In genomic region chrX:137019310-137019709, GRCm38 (mm10) we compare ENCODE assay signal across 7 mouse cellular contexts. TPM values are rescaled to one million over a fixed set of nuclear protein-coding genes. Genes with fewer than 3 reads are reported as not detected.
A peak's percentile ranks its signal among the peaks of the same experiment; 100 is the strongest.
DNase-seq lines count a peak whose midpoint lies in the region; ATAC-seq and TF ChIP-seq lines count a peak whose summit lies in the region.

No protein-coding gene starts in this region.

- TF ChIP-seq POLR2A in CH12.LX (IDR thresholded peaks at IDR 0.05; ENCODE audit: low read depth, low read length), result no peak

- no peak overlapping the region for H3K4me2 ChIP-seq in CH12.LX (ENCODE audit: insufficient read depth, low read depth, poor library complexity, severe bottlenecking)

- H3K4me3 ChIP-seq in CH12.LX (replicated peaks in 1 of 3; ENCODE audit: low read depth in 2 of 3, low read length in 2 of 3, poor library complexity in 1 of 3), result no peak overlapping the region

- peak; percentile 80 for ATAC-seq in granulocyte monocyte progenitor cell, adult 5-6 weeks (replicated peaks; ENCODE audit: poor library complexity, severe bottlenecking)

- peak; percentile 67 to 77; a peak in 3 of 4 replicates for TF ChIP-seq CTCF in CH12.LX (conservative IDR thresholded peaks at IDR 0.05 in 1 of 2, IDR thresholded peaks at IDR 0.05 in 1 of 2; ENCODE audit: low read depth in 2 of 2, low read length in 2 of 2)

- no peak overlapping the region for H3K9ac ChIP-seq in CH12.LX (ENCODE audit: insufficient read depth, low read depth)

- H3K36me3 ChIP-seq in CH12.LX (replicated peaks in 1 of 2; ENCODE audit: control insufficient read depth in 1 of 2, insufficient read depth in 1 of 2, low read length in 1 of 2), result peaks cover 3 to 13% of the 10 kb centered on the region in 2 experiments

- in situ Hi-C loops in CH12.LX (cut with MboI; ENCODE audit: low pct_ligation_motif_present, low pct_unique_long_range_greater_than_20kb, low sequenced_read_pairs), result loop anchor here (5.0 to 25.0 kb wide), 2 partner anchors 42 to 282 kb away; partner anchors contain the start of genes Morf4l2, Tmsb15b1, Tmsb15b2 and Tmsb15l

- no peaks in the 10 kb centered on the region for H3K79me2 ChIP-seq in CH12.LX (replicated peaks; ENCODE audit: control insufficient read depth, extremely low read depth, insufficient read depth, poor library complexity, severe bottlenecking)

- TF ChIP-seq RAD21 in CH12.LX (IDR thresholded peaks at IDR 0.05; ENCODE audit: low read depth, low read length), result peak; percentile 54

- DNase-seq in CH12.LX (ENCODE audit: extremely low read depth), result peak; percentile 57
- DNase-seq in NIH3T3 (ENCODE audit: low read depth), result peak; percentile 74
- peak; percentile 74 to 87 for DNase-seq in cerebellum, postnatal 14 days
- peak; percentile 18 to 56 for DNase-seq in layer of hippocampus, adult 8-10 months (ENCODE audit: low spot score in 2 of 2)
- peak; percentile 45 for DNase-seq in lung, postnatal 25 days (ENCODE audit: low spot score)
- peak; percentile 21 for DNase-seq in spleen, adult 12 weeks (ENCODE audit: low spot score)

- no peaks in the 10 kb centered on the region for H3K9me3 ChIP-seq in CH12.LX (replicated peaks; ENCODE audit: low read length)

- no peaks in the 10 kb centered on the region for H3K27me3 ChIP-seq in CH12.LX (replicated peaks)

- H3K27ac ChIP-seq in CH12.LX (ENCODE audit: insufficient read depth, low read depth), result no peak overlapping the region

- H3K4me1 ChIP-seq in CH12.LX (ENCODE audit: control insufficient read depth in 1 of 2, insufficient read depth in 2 of 2), result no peaks in the 10 kb centered on the region

- dilution Hi-C loops in CH12.LX (cut with MboI; ENCODE audit: extremely low pct_ligation_motif_present, extremely low pct_unique_long_range_greater_than_20kb, low sequenced_read_pairs), result no loop called here

- no peak for TF ChIP-seq EP300 in CH12.LX (IDR thresholded peaks at IDR 0.05; ENCODE audit: low read length)

TF ChIP-seq in CH12.LX, 34 proteins besides CTCF, POLR2A, EP300 and RAD21:
- TF ChIP-seq SMC3 (IDR thresholded peaks at IDR 0.05; ENCODE audit: low read depth, low read length) (peak; percentile 63), USF1 (IDR thresholded peaks at IDR 0.05; ENCODE audit: low read depth, low read length) (no peak), KAT2A (IDR thresholded peaks at IDR 0.05; ENCODE audit: insufficient replicate concordance, low read length) (no peak)

RNA-seq across cellular contexts. Expression of gene Slc25a53, which starts 18.8 kb away (rescaled TPM):
- total RNA-seq in CH12.LX (2012; rRNA removed) (3.3 and 4.2 TPM in 2 replicates), CH12.LX (2014; rRNA removed) (3.1 and 6.2 TPM in 2 replicates)
- polyA plus RNA-seq in CH12.LX (2012; ENCODE audit: insufficient read length, low read depth), result 3.0 and 3.5 TPM in 2 replicates
- 4.9 and 16.1 TPM in 2 replicates for total RNA-seq in granulocyte monocyte progenitor cell, adult 5-6 weeks (2014; fragmentation: Nextera tagmentation)
- 5.0 and 14.1 TPM in 2 replicates for total RNA-seq in granulocyte monocyte progenitor cell, adult 5-6 weeks (2017)
- 10 to 100 TPM; 24.6 to 35.4 (median 32.0) TPM for total RNA-seq in layer of hippocampus, adult 8-10 months (2022)

RNA-seq across cellular contexts. Expression of gene Zcchc18, which starts 26.4 kb away (rescaled TPM):
- total RNA-seq in CH12.LX (2012; rRNA removed) (4.5 and 6.8 TPM in 2 replicates), CH12.LX (2014; rRNA removed) (0.34 TPM in 2 replicates)
- polyA plus RNA-seq in CH12.LX (2012; ENCODE audit: insufficient read length, low read depth), result 0.83 and 0.97 TPM in 2 replicates
- total RNA-seq in granulocyte monocyte progenitor cell, adult 5-6 weeks (2014; fragmentation: Nextera tagmentation), result not detected in 2 replicates
- total RNA-seq in granulocyte monocyte progenitor cell, adult 5-6 weeks (2017), result not detected in 2 replicates
- total RNA-seq in layer of hippocampus, adult 8-10 months (2022), result 100 to 1,000 TPM; 251 to 290 (median 278) TPM

RNA-seq across cellular contexts. Expression of gene Fam199x, which starts 30.1 kb away (rescaled TPM):
- total RNA-seq in CH12.LX (2012; rRNA removed), result 6.2 and 6.8 TPM in 2 replicates
- 10.5 and 13.0 TPM in 2 replicates for total RNA-seq in CH12.LX (2014; rRNA removed)
- 3.5 and 4.3 TPM in 2 replicates for polyA plus RNA-seq in CH12.LX (2012; ENCODE audit: insufficient read length, low read depth)
- total RNA-seq in granulocyte monocyte progenitor cell, adult 5-6 weeks (2014; fragmentation: Nextera tagmentation), result 4.1 and 5.4 TPM in 2 replicates
- 12.2 and 12.8 TPM in 2 replicates for total RNA-seq in granulocyte monocyte progenitor cell, adult 5-6 weeks (2017)
- 10 to 100 TPM in 2 of 4 experiments, 1 to 10 TPM in 2; 9.8 to 10.2 (median 10.0) TPM for total RNA-seq in layer of hippocampus, adult 8-10 months (2022)

RNA-seq across cellular contexts. Expression of gene Tmsb15b1, which starts 42.6 kb away (rescaled TPM):
- total RNA-seq in CH12.LX (2012; rRNA removed) (5.9 and 6.8 TPM in 2 replicates), CH12.LX (2014; rRNA removed) (44.6 and 47.7 TPM in 2 replicates)
- 5.2 and 6.9 TPM in 2 replicates for polyA plus RNA-seq in CH12.LX (2012; ENCODE audit: insufficient read length, low read depth)
- 7.3 and 16.8 TPM in 2 replicates for total RNA-seq in granulocyte monocyte progenitor cell, adult 5-6 weeks (2014; fragmentation: Nextera tagmentation)
- 6.7 and 15.6 TPM in 2 replicates for total RNA-seq in granulocyte monocyte progenitor cell, adult 5-6 weeks (2017)
- 1 to 10 TPM; 2.8 to 8.9 (median 5.3) TPM for total RNA-seq in layer of hippocampus, adult 8-10 months (2022)

RNA-seq across cellular contexts. Expression of gene Tmsb15l, which starts 42.6 kb away (rescaled TPM):
- 3.8 and 4.4 TPM in 2 replicates for total RNA-seq in CH12.LX (2012; rRNA removed)
- total RNA-seq in CH12.LX (2014; rRNA removed), result 18.5 and 24.4 TPM in 2 replicates
- polyA plus RNA-seq in CH12.LX (2012; ENCODE audit: insufficient read length, low read depth), result 0.87 TPM in 1 of 2 replicates, not detected in the other
- 10.1 TPM in 1 of 2 replicates, not detected in the other for total RNA-seq in granulocyte monocyte progenitor cell, adult 5-6 weeks (2014; fragmentation: Nextera tagmentation)
- total RNA-seq in granulocyte monocyte progenitor cell, adult 5-6 weeks (2017), result 11.4 and 28.5 TPM in 2 replicates
- 1 to 10 TPM; 1.6 to 3.9 (median 3.8) TPM for total RNA-seq in layer of hippocampus, adult 8-10 months (2022)

Comparison
In these comparisons a context has a peak if more than half of its experiments do, and no peak if none do; other contexts are left out.
1. DNase-seq: peak in every context shown above with its lines; median percentile 80 in cerebellum, postnatal 14 days; 74 in NIH3T3; 57 in CH12.LX; 45 in lung, postnatal 25 days; 37 in layer of hippocampus, adult 8-10 months; 21 in spleen, adult 12 weeks.
2. RNA of gene Zcchc18, which starts 26.4 kb away (total RNA-seq): 251 to 290 TPM in layer of hippocampus, adult 8-10 months; 0.34 to 6.8 TPM in CH12.LX and not detected in granulocyte monocyte progenitor cell, adult 5-6 weeks; every median in the first group is over 10 times any median in the second.